Mouse (Mus musculus) hindbrain, postnatal 0 days (tissue): ENCODE results near the gene Neil1. TPM values are rescaled to one million over a fixed set of nuclear protein-coding genes. Genes with fewer than 3 reads are reported as not detected.

ENCODE experiments used
- ATAC-seq: fragments of 200-750 bp; cut with Nextera tagmentation; 2 replicates; pipeline ENCODE4 v1.8.0; 2017; ENCODE audit warnings: mild to moderate bottlenecking, moderate TSS enrichment, moderate library complexity
- DNase-seq: peaks from one replicate; pipeline ENCODE4 v3.0.0-alpha.2; 2015; ENCODE audit warnings: low spot score
- H3K27ac ChIP-seq: fragments of 300-500 bp; sonication (generic); 2 replicates; pipeline ENCODE4 v1.5.1; 2014; ENCODE audit warnings: mild to moderate bottlenecking
- H3K27me3 ChIP-seq: fragments of 300-500 bp; sonication (generic); 2 replicates; pipeline ENCODE4 v1.6.1; 2014; ENCODE audit warnings: low read length, mixed read lengths; ENCODE audit not compliant: insufficient read depth
- H3K36me3 ChIP-seq: fragments of 300-500 bp; sonication (generic); 2 replicates; pipeline ENCODE4 v1.6.1; 2014; ENCODE audit warnings: low read length, mixed read lengths; ENCODE audit not compliant: insufficient read depth
- H3K4me1 ChIP-seq: fragments of 300-500 bp; sonication (generic); 2 replicates; pipeline ENCODE4 v1.6.1; 2014; ENCODE audit warnings: antibody characterized with exemption, low read length, mixed read lengths; ENCODE audit not compliant: insufficient read depth
- H3K4me2 ChIP-seq: fragments of 300-500 bp; sonication (generic); 2 replicates; pipeline ENCODE4 v1.6.1; 2014; ENCODE audit warnings: low read depth, mild to moderate bottlenecking, low read length, moderate library complexity, mixed read lengths
- H3K4me3 ChIP-seq: fragments of 300-500 bp; sonication (generic); 2 replicates; pipeline ENCODE4 v1.5.1; 2014; ENCODE audit warnings: low read length
- H3K9ac ChIP-seq: fragments of 300-500 bp; sonication (generic); replicated peaks from 2 replicates; pipeline ENCODE4 v1.6.1; 2014; ENCODE audit warnings: mild to moderate bottlenecking, low read length, moderate library complexity, mixed read lengths
- H3K9me3 ChIP-seq: fragments of 300-500 bp; sonication (generic); 2 replicates; pipeline ENCODE4 v1.6.1; 2016; ENCODE audit warnings: low read length, mixed read lengths
- CTCF ChIP-seq: IDR thresholded peaks from 2 replicates; pipeline ENCODE4 v1.5.1; 2016; ENCODE audit warnings: antibody characterized with exemption, control low read depth, low read depth
- WGBS: fragments of 180-500 bp; shearing (Covaris S2); extraction: QIAGEN DNeasy Blood & Tissue Kit; methylation state at CpG from one replicate; pipeline ENCODE4 v1.1.7; 2014; 5-methylcytosine and 5-hydroxymethylcytosine counted together
- polyA plus RNA-seq: library from polyadenylated mRNA; unstranded; fragments of >200 nt; fragmentation: Nextera tagmentation; extraction: Ambion mirVana; gene quantifications from 2 replicates; pipeline ENCODE4 v1.2.1, GENCODE M21; 2015
- total RNA-seq: library from RNA; depleted of rRNA; stranded (reverse); fragments of >200 nt; gene quantifications from 2 replicates; pipeline ENCODE4 v1.2.3, GENCODE M21; 2014

Neil1 gene
- total and polyA plus RNA-seq, 2 experiments from 2014 or later, result 7.2 to 7.7 TPM

DNA sequence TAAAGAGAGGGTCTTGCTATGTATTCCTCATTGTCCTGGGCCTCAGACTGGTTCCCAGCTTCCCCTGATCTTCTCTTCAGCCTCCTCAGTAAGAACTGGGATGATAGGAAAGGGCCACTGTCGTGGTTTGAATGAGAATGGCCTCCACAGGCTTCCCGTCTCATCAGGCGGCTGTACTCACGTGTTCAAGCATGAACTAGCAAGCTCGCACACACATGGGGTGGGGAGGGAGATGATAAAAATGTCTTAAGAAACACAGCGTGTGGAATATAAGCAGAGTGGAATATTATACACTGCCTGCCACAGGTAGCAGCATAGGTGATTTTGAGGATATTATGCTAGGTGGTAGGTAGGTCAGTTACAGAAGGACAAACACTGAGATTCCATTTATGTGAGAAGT lies 916 bp upstream of the Neil1 start:
- H3K4me2 ChIP-seq, result peak overlapping the region; percentile 87
- peak overlapping the region; percentile 74 for H3K9ac ChIP-seq
- H3K27ac ChIP-seq, result peak overlapping the region; percentile 90
- WGBS, result 61% methylated on average over 6 of the region's 6 CpGs
- no peak for TF ChIP-seq CTCF
- no peaks in the 10 kb centered on the region for H3K36me3 ChIP-seq
- H3K4me1 ChIP-seq, result peaks cover 15% of the 10 kb centered on the region
- no peak overlapping the region for H3K4me3 ChIP-seq
- no peak for ATAC-seq
- no peaks in the 10 kb centered on the region for H3K9me3 ChIP-seq
- no peak for DNase-seq
- H3K27me3 ChIP-seq, result no peaks in the 10 kb centered on the region

DNA sequence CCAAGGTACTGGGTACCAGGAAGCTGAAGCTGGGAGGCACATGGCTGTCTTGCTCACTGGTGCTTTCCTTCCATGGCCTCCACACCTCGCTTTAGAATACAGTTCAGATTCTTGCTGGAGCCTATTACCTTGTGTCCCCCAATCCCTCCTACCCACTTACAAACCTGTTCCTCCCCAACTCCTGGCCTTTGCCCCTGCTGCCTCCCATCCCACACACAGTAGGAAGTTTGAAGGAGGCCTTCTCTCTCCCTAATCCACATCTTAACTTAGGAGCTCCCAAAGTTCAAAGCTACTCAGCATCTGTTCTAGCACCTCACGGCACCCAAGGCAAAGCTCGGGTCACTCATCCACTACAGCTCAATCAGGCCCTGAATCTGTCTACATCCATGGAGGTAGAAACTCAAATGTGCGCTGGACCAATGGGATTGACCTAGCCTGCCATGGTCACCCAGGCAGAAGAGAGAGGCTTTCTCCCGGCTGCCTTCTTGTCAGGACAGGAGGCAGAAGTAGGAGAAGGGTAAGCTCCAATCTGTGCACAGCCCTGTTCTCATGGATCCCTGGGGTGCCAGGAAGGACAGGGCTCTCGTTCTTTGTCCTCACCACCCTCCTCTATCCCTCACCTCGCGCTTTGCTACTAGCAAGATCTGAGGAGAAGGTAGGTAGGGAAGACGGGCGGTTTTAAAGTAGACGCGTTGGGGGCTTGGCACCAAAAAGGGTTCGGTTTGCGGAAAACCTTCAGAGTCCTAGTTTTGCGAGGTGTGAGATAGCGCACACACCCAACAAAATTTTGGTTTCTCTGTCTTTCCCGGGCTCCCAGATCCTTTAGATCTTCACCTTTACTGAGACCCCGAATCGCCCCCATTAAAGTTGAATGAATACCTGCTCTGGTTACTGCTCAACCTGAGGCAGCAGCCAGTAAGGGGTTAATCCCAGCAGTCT lies 631 bp downstream of the Neil1 start:
- ATAC-seq (peak; percentile 41), DNase-seq (no peak)
- no peaks in the 10 kb centered on the region for H3K27me3 ChIP-seq
- peak overlapping the region; percentile 45 for H3K4me3 ChIP-seq
- 10% methylated on average over 19 of the region's 19 CpGs for WGBS
- peak overlapping the region; percentile 87 for H3K4me2 ChIP-seq
- no peaks in the 10 kb centered on the region for H3K9me3 ChIP-seq
- H3K27ac ChIP-seq, result peak overlapping the region; percentile 90
- peaks cover 15% of the 10 kb centered on the region for H3K4me1 ChIP-seq
- no peaks in the 10 kb centered on the region for H3K36me3 ChIP-seq
- H3K9ac ChIP-seq, result peak overlapping the region; percentile 74
- no peak for TF ChIP-seq CTCF

DNA sequence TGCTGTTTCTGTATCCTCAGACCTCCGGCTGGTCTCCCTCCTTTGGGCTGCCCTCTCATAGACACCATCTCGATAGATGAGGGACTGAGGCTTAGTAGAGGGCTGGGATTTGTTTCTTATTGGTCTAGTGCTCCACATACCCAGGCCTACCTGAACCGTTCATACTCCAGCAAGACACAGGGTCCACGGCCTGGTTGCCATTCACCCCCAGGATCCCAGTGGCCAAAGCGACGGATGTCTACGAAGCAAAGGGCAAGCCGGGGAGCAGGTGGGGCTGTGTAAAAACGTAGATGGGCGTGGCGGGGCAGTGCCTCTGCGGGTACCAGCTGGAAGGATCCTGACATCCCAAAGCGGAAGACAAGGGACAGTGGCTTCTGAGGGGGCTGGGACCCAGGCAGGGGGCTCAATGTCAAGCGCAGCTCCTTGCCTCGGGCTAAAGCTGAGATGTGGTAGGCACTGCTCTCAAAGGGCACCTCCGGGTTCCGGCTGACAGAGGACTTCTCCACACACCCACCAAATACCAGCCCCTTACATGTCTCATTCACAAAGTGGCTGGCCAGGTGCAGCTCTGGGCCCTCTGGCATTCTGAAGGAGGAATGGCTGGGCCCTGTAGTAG lies 1.5 kb downstream of the Neil1 start:
- TF ChIP-seq CTCF, result no peak
- H3K27ac ChIP-seq, result peak overlapping the region; percentile 90; the same call in 1 of the 2 replicates
- H3K36me3 ChIP-seq, result no peaks in the 10 kb centered on the region
- H3K4me1 ChIP-seq, result peaks cover 15% of the 10 kb centered on the region
- H3K4me2 ChIP-seq, result peak overlapping the region; percentile 87
- 83% methylated on average over 17 of the region's 17 CpGs for WGBS
- ATAC-seq (no peak), DNase-seq (no peak)
- no peak overlapping the region for H3K4me3 ChIP-seq
- H3K9ac ChIP-seq, result peak overlapping the region; percentile 74; the same call in 1 of the 2 replicates
- no peaks in the 10 kb centered on the region for H3K27me3 ChIP-seq
- H3K9me3 ChIP-seq, result no peaks in the 10 kb centered on the region

DNA sequence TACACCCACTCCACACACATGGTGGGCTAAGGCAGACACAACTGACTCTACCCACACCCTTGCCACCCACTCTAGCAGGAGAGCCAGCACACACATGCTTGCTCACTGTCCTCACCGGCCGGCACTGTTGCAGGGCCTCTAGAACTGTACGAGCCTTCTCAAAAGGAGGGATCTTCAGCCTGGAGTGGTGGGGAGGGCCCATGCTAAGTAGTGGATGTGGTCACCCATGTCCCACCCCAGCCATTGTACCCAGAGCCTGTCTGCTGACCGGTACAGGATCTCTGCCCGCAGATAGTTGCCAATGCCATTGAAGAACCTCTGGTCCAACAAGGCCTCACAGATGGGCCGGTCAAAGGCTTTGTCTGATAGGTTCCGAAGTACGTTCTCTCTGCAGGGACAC lies 3.3 kb downstream of the Neil1 start:
- ATAC-seq, result no peak
- Histone ChIP-seq H3K27ac (no peak overlapping the region), H3K27me3 (no peaks in the 10 kb centered on the region), H3K9ac (no peak overlapping the region), H3K9me3 (no peaks in the 10 kb centered on the region), H3K4me2 (no peak overlapping the region), H3K4me1 (peaks cover 15% of the 10 kb centered on the region), H3K4me3 (no peak overlapping the region), H3K36me3 (peaks cover 1% of the 10 kb centered on the region; the same call in 1 of the 2 replicates)
- 94% methylated on average over 8 of the region's 8 CpGs for WGBS
- no peak for DNase-seq
- no peak for TF ChIP-seq CTCF

DNA sequence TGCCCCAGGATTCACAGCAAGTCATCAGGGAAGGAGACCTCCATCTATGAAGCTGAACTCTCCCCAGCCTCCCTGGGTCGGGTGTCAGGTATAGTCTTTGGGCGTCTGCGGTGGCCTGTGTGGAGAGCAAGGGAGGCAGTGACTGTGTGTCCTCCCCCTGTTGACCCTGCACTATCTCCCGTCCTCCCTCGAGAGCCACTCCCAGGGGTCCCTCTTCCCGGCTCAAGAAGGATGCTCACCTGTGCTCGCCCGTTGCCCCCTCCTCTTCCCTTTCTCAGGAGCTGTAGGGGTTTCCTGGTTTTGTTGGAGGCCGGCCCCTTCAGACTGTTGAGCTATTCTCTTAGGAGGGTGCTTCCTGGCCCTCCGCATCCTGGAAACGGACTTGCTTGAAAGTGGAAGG lies 4.9 kb downstream of the Neil1 start:
- H3K4me3 ChIP-seq, result no peak overlapping the region
- no peak for ATAC-seq
- 81% methylated on average over 11 of the region's 11 CpGs for WGBS
- H3K27ac ChIP-seq, result no peak overlapping the region
- peaks cover 8% of the 10 kb centered on the region for H3K4me1 ChIP-seq
- no peak overlapping the region for H3K4me2 ChIP-seq
- H3K9ac ChIP-seq, result no peak overlapping the region
- H3K27me3 ChIP-seq, result no peaks in the 10 kb centered on the region
- no peak for DNase-seq
- peaks cover 17% of the 10 kb centered on the region; the same call in 1 of the 2 replicates for H3K36me3 ChIP-seq
- no peaks in the 10 kb centered on the region for H3K9me3 ChIP-seq
- no peak for TF ChIP-seq CTCF

DNA sequence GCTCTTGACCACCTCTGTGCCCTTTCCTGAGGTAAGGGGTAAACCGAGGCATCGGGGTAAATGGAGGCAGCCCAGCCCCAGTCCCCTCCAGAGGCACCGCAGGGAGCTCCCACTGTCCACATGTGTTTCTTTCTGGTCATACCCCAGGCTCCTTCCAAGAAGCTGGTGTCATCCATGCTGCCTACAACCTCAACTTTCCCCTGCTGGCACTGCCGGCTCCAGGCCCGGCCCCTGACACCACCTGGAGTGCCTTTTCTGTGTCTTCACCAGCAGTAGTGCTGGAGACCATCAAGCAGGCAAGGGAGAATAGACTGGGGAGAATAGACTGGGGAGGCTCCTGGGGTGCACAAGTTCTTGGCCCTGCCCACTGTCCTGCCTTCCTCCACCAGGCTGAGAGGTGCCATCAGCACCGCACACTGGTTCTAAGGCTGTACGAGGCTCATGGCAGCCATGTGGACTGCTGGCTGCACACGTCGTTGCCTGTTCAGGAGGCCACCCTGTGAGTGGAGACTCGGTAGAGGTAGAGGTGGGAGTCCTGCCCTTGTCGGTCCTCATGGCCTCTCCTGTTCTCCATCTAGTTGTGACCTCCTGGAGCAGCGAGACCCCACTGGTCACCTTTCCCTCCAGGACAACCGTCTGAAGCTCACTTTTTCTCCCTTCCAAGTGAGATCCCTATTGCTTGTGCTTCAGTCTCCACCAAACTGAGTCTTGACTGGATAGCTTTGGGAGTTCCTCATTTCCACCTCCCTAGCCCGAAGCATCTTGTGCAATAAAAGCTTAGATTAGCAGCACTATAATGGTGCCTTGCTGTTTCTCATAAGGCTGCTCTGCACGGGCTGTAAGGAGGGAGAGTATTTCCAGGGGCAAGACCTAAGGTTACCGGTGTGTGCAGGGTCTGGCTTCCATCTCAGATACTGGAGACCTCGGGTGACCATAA lies 6.4 kb downstream of the Neil1 start:
- peaks cover 1% of the 10 kb centered on the region; the same call in 1 of the 2 replicates for H3K4me1 ChIP-seq
- no peak overlapping the region for H3K9ac ChIP-seq
- peaks cover 17% of the 10 kb centered on the region; the same call in 1 of the 2 replicates for H3K36me3 ChIP-seq
- no peak overlapping the region for H3K27ac ChIP-seq
- TF ChIP-seq CTCF, result no peak
- 90% methylated on average over 17 of the region's 17 CpGs for WGBS
- no peak overlapping the region for H3K4me3 ChIP-seq
- ATAC-seq, result no peak
- DNase-seq, result no peak
- no peaks in the 10 kb centered on the region for H3K9me3 ChIP-seq
- H3K4me2 ChIP-seq, result no peak overlapping the region
- no peaks in the 10 kb centered on the region for H3K27me3 ChIP-seq
